Mouse (Mus musculus) R1 (cell line): Measurements from ENCODE around the gene Ccdc82.

ENCODE experiments used
- DNase-seq: peaks from one replicate; pipeline ENCODE4 v3.0.0-alpha.2; 2018; ENCODE audit warnings: low read depth, low spot score

Gene Ccdc82

DNA sequence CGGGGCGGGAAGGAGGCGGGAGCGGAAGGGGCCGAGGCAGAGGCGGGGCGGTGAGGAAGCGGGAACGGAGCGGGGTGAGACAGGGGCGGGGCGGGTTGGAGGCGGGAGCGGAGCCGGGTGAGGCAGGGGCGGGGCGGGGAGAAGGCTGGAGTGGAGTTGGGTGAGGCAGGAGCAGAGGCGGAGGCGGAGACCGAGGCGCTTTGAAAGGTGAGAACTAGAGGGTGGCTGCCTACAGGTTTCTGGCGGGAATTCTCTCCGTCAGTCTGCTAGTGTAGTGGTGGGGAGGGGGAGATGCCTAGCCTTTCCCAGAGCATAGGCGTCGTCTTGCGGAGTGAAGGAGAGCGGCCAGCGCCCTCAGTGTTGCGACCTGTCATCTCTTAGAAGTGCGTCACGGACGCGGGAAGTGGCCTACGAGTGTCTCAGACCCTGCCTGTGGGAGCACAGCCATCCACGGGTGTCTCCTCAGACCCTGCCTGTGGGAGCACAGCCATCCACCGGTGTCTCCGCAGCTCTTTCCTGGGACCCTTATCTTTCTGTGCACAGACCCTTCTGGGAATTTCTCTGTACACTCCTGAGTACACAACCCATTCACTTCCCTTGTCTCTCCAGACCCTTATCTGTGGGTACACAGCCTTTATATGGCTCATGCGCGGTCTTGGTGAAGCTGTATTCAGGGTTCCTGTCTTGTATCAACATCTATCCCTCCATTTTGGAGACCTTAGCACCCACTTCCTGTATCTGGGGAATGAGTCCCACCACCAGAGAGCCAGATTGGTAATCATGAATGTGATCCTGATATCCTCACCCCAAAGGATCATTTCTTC, at the start of gene Ccdc82:
TSS of gene Ccdc82 (plus strand) at position 141 of the 824 bp plus-strand sequence.
- peak; percentile 94 for DNase-seq

DNA sequence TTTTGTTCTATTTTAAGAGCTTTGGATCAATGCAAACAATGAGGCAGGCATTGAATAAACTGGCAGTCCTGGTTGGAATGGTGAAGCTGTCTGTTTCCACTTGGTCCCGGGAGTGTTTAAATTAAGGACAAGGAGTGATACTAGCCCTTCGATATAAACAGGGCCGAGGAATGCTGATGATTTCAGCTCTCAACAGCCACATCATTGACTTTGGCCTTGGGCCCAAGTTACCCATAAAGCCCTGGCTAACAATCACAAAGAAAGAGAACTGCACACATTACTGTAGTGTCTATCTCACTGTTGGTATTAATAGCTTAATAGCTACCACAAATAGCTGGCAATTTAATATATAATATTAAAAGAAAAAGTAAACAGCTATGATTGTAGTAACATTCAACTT, 46.7 kb upstream of the Ccdc82 start:
- no peak for DNase-seq

DNA sequence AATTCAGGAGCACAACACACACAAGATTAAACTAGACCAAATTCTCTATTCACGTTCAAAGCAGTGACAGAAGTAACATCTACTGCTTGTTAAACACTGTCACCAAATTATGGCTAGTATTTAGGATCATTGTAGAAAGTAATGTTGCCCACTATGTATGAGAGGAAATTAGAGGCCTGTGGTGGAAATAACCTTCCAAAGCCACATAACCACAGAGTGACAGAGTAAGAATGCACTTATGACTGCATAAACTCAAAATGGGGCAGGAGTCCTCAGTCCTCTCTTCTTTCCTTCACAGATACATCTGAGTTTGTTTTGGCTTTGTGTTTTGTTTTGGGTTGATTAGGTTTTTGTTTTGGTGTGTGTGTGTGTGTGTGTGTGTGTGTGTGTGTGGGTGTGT, 43.6 kb upstream of the Ccdc82 start:
- DNase-seq: no peak

DNA sequence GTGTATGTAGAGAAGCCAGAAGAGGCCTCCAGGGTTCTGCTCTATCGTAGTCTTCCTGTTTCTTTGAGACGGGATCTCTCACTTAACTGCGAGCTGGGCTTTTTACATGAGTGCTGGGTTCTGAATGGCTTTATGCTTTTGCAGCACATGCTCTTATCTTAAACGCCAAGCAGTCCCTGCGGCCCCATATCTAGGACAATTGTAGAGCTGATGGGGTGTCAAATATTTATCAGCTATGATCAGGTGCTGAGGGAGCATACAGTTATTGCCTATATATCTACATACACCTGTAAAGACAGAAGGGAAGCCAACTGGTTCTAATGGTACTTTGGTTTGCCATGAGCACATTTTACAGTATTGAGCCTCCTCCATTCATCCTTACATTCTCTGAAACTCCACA, 43.1 kb upstream of the Ccdc82 start:
- DNase-seq: no peak

DNA sequence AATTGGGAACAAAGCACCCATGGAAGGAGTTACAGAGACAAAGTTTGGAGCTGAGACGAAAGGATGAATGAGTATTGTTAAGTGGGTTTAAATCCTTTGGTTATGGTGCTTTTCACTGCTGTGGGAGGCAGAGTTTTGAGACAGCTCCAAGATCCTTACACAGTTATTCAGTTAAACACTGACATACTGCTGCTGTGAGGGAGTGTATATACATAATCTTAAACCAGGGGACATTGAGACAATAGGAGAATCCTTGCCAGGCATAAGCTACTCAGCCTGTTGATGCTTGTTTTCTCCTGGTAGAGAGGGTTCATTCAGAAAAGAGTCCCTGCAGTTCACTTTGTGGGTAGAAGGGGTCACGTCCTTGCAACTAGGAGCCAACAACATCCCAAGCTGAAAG, 40.4 kb upstream of the Ccdc82 start:
- DNase-seq: no peak

DNA sequence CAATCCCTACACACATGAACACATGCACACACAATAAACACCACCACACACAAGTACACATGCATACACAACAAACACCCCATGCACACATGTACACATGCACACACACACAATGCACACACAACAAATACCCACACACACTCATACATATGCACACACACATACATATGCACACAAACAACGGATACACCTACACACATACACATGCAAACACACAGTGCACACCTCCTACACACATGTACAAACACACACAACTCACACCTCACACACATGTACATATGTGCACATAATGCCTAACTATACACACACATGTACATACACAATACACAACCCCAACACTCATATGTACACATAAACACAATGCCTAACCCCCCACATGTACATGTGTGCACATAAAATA, 20.9 kb upstream of the Ccdc82 start:
- DNase-seq: no peak

DNA sequence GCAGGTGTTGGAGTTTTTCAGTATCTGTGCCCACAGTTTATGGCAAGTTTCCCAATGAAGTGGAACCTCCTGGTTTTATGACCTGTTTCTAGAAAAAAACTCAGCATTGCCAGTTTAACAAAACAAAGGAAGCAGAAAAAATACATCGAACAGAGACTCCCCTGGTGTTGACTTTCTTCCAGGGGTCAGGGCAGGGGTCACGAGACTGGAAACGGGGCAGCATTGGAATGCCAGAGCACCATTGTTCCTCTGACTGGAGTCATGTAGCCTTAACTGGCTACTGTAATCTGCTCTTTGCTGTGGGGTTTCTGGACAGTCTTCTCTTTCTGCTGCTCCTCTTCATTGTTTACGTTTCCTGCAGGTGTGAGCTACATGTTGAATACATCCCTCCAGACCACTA, 16.2 kb upstream of the Ccdc82 start:
- DNase-seq: peak; percentile 40

DNA sequence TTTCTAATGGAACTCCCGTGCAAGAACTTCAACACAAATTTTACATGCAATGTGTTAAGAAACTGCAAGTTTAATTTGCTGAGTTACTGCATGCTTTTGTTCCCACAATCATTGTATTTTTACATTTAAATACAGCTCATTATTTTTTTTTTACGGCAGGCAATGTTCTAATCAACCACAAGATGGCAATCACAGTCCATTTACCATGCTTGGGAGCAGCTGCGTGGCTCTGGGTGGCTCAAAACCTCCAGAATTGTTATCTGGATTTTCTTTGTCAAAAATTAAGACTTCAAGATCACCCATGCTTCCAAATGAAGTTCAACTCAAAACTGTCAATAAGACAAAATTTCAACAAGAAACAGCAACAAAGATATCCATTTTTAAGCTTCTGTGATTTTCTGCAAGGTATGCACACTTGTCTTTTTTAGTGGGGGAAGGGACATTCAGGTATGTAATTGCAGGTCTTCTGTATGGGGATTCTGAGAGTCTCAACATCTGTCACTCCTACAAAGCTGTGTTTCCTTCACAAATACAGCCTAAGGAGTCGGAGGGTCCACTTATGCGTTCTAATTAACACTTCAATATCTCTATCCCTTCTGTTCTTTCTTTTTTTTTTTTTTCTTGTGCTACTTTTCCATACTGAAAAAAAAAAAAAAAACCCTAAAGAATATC, 15.1 kb upstream of the Ccdc82 start:
- peak; percentile 38 for DNase-seq

DNA sequence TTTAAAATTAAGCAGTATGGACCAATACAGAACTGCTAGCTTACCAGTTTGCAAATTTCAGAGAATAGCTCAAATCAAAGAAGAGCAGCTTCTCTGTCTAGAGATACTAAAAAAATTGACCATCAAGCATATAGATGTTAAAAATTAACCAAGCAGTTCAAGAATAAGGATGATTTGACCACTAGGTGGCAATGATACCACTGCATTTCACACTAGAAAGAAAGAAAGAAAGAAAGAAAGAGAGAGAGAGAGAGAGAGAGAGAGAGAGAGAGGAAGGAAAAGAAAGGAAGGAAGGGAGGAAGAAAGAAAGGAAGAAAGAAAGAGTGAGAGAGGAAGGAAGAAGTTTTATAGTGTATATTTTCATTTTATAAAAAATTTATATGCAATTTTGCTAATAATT, 4.4 kb upstream of the Ccdc82 start:
- DNase-seq: peak; percentile 7

DNA sequence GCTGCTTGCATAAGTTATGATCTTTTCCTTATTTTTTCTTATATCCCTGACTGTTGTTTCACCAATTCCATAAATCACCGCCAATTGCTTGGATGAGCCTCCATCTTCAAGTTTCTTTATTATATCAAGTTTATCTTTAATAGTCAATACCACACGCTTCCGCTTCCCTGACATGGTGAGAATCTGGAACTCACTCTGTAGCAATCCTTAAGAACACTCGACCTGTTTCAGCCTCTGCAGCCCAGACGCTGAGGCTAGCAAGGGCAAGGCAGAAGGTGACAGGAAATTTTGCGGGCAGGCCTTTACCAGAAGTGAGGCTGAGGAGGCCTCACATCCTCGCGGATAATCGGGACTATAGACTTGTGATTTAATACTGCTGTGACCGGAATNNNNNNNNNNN, 1.3 kb upstream of the Ccdc82 start, which contains the start of gene Jrkl:
TSS of gene Jrkl (minus strand) at position 349 of the 400 bp plus-strand sequence.
- DNase-seq: peak; percentile 44

DNA sequence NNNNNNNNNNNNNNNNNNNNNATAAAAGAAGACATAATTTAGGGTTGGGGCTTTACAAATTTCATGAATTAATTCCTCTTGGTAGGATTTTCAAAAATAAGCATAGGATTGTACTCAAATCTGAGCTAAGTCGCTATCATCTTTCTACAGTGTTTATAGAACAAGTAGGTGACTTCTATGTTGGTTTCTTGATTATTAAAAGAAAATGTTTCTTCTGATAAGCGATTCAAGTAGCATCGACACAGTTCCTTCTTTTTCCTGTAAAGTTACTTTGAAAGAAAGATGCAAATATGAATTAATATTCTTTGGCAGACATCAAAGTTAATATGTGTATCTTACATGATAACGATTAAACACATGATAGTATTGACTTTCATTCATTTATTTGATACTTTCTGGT, 1.3 kb downstream of the Ccdc82 start:
- no peak for DNase-seq

DNA sequence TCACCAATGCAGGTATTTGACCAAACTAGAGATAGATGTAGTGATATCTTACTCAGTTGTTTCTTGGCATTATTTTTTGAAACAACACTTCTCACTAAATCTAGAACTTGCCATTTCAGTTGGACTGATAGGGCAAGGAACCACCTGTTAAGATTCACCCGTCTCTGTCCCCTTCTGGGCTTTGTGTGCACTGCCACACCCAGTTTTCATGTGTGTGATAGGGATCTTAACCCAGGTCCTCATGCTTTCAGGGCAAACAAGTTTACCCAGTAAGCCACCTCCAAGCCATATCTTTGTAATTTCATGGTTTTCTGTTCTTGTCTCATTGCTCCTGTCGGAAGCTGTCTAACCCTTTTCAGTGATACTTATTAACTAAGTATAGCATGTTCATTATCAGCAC, 4.5 kb downstream of the Ccdc82 start:
- DNase-seq: no peak

DNA sequence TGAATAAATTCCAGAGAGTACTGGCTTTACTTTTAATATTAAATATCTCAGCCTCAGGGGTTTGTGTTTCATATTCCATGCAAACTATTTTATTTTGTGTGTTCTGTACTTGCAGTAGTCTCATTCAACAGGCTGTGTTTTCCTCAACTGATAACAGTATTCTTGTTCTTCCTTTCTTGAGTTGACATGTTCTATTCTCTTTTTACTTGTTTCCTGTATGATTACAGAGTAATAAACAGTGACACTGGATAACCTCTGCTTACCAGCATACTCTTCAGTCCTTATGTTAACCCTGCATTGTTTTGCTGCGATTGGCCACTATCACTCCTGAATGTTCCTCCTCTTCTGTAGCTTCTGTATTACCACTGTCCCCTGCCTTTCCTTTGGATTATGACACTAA, 10.0 kb downstream of the Ccdc82 start:
- DNase-seq: no peak

DNA sequence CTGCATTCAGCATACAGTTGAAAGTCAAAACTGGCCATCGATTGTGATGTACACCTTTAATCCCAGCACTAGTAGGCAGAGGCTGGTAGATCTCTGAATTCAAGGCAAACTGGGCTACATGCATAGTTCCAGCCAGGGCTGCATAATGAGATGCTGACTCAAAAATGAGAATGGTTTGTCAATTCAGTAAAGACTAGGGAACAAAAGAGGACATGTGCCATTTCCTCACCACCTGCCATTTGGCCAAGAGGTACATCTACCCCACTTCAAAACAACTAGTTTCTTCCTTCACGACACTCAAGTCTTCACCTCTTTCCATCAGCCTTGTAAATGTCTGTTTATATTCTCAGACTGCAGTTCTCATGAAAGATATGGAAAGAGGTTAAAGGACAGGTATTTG, 11.4 kb downstream of the Ccdc82 start:
- no peak for DNase-seq

DNA sequence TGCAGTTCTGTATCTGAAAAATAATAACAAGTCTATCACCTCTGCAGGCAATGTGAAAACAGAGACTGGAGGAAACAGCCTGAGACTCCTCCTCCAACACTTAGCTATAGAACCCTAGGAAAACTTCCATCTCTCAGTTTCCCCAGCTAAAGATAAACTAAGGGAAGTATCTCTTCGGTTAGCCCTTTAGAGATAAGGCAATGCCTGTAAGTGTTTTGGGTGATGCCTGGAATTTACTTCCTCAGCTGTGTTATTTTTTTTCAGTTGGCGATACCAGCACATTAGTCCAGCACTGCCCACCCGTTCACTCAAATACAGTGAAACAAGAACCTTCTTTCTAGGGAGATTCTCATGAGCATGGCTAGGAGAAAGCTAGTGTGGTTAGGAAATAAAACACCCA, 14.2 kb downstream of the Ccdc82 start:
- DNase-seq: no peak

DNA sequence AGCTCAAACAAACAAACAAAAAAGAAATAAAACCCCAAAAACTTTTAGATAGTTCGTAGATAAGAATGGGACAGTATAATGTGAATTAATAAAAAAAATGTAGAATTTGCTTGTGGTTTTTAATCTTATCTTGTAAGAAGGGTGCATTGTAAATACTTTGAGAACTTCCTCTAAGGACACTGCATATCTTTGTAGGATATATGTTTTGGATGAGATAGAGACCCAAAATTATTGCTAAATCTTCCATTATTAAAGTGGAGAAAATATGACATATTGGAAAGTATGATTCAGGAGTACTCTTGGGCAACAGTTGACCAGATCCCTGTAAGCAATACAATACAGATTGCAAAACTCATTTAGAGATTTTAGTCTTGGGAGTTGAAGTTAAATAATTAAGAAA, 26.5 kb downstream of the Ccdc82 start:
- no peak for DNase-seq

DNA sequence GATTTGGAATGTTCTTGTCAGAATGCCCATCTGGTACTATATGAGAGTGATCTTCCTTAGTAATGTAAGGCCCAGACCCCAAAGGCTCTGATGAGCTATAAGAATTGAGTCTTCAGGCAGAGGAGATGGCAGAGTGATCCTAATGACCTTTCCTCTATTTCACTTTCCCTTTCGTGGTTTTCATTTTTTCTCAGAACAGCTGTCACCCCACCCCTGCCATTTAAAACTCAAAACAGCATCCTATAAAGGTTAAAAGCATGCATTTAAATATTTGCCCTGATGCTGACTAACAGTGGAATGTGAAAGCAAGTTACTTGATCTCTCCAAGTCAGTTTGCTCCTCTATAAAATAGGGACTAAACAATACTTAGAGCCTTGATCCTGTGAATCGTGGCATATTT, 40.7 kb downstream of the Ccdc82 start:
- DNase-seq: no peak

DNA sequence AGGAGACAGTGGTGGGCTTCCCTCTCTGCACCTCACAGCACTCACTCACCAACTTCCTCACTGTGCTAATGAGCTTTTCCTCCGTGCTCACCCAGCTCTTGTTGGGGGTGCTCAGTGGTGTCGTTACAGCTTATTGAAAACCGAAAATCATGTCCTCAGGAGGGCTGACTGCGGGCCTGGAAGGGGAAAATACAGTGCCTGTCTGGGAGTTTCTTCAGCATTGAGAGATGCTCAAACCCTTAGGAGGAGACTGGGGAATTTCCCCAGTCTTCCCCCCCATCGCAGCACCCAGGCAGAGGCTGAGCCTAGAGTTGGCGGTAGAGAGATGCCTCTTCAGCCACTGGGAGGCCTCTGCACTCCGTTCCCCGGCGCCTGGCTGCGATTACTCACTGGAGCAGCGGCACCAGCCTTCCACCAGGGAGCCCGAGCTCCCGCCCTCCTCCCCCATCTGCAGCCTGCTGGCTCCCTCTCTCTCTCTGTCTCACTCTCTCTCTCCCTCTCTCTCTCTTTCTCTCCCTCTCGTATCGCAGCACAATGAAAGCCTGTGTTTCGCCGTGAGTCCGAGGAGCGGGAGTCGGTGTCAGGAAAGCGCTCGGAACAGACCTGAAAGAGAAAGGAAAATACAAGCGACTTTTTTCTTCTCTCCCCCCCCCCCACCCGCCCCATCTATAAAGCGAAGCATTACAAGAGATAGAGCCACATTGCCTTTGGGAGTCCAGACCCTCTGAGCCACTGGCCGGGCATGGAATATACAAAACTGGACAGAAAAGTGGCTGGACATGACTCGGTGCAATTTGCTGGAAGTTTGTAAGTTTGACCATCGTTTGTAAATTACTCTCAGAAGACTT, 49.7 kb downstream of the Ccdc82 start:
- DNase-seq: peak; percentile 48

DNA sequence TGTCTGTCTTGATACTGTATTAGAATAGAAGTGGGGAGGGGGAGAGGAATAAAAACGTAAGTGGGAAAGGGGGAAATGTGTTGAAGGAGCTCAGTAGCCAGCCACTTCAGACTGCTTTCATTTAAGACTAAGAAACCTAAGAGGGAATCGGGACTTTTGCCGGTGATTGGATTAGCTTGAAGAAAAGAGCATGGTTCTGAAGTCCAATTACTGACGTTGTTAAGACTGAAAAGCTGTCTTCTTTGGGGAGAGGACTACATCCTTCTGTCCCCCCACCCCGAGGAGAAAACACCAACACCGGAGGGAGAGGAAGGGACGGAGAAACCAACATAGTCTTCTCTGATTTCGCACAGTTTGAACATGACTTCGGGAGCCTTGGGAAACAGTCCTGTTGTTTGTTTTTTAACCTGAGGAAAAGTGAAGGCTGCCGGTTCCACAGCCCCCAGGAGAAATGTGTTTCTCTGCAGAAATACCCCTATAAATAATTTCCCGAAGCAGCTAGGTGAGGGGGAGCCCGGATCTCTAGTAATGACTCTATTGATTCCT, 50.4 kb downstream of the Ccdc82 start:
- DNase-seq: no peak

DNA sequence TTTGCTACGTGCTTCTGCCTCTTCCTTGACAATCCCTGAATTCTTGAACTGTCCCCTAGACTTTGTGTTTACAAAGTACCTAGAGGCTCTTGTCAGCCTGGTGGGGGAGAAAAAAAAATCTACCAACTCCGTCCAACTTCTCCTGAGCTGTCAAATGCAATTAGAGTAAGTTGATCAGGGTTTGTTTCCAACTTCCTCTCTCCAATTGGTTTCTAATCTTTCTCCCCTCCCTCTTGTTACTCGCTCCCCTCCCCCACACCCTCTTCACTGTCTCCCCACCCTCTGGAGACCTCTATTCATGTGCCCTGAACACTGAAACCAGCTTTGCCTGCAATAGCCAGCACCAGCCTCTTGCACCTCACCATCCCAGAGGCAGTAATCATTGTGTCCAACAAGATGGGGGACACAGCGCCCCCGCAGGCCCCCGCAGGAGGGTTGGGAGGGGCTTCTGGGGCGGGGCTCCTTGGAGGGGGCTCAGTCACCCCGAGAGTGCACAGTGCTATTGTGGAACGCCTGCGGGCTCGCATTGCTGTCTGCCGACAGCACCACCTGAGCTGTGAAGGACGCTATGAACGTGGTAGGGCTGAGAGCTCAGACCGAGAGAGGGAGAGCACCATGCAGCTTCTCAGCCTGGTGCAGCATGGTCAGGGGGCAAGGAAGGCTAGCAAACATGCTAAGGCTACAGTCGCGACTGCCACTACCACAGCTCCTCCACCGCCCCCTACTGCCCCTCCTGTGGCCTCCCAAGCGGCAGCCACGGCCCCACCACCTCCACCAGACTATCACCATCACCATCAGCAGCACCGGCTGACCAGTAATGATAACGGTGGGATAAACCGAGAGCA, 51.1 kb downstream of the Ccdc82 start, which contains the start of gene Maml2:
TSS of gene Maml2 (plus strand) at position 290 of the 845 bp plus-strand sequence.
- peak; percentile 45 for DNase-seq

DNA sequence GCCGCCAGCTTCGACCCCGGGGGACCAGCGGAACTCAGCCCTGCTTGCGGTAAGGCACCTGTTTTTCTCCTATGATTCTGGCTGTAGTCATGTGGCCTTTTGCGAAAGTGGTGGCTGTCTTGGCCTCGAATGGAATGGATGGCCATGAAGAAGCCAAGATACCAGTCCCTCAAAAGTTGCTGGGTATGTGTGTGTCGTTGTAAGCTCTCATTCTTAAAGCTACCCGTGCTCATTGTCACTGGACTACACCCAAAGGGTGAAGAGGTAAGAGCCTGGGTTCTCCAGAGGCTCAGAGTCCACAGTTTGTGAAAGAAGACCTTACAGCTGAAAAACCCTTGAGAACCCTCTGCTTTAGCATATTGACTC, 51.7 kb downstream of the Ccdc82 start:
- DNase-seq: no peak
